Mouse (Mus musculus): ENCODE measurements around the gene P2rx4. TPM values are rescaled to one million over a fixed set of nuclear protein-coding genes. Genes with fewer than 3 reads are reported as not detected.
"Not testable (repeated sequence)": the region's sequence is repeated elsewhere in the genome, so short reads cannot be mapped to it uniquely, and the experiment has no call there.

The P2rx4 gene
- 10 to 100 TPM; 14.9 to 16.7 TPM for total RNA-seq (2021)

- peak; percentile 86 to 89 for DNase-seq (ENCODE audit: low spot score in 2 of 2)
- intact Hi-C loops (cut with DNase I) = loop anchor here (2.0 kb wide), 1 partner anchor 55 kb away; no protein-coding TSS in a partner anchor
These were observed at the start of gene P2rx4 for GRCm38 (mm10) chr5:122707276-122708181. TSS of gene P2rx4 (plus strand) at chr5:122707544.

GRCm38 (mm10) chr5:122662501-122662900, 44.8 kb upstream of the P2rx4 start:
- DNase-seq (ENCODE audit: low spot score in 2 of 2) = no peak
- intact Hi-C loops (cut with DNase I) = no loop called here

GRCm38 (mm10) chr5:122665036-122665435, 42.3 kb upstream of the P2rx4 start:
- intact Hi-C loops (cut with DNase I) = no loop called here
- no peak for DNase-seq (ENCODE audit: low spot score in 2 of 2)

- intact Hi-C loops (cut with DNase I) = no loop called here
- DNase-seq (ENCODE audit: low spot score in 2 of 2) = no peak
These were observed 38.1 kb upstream of the P2rx4 start for GRCm38 (mm10) chr5:122668981-122669897.

- intact Hi-C loops (cut with DNase I); DNase-seq (ENCODE audit: low spot score in 2 of 2): not testable (repeated sequence)
These were observed 35.7 kb upstream of the P2rx4 start for GRCm38 (mm10) chr5:122671641-122672040.

GRCm38 (mm10) chr5:122672298-122672697, 35.0 kb upstream of the P2rx4 start:
- no peak for DNase-seq (ENCODE audit: low spot score in 2 of 2)
- intact Hi-C loops (cut with DNase I) = no loop called here

GRCm38 (mm10) chr5:122676002-122676401, 31.3 kb upstream of the P2rx4 start:
- DNase-seq (ENCODE audit: low spot score in 2 of 2) = no peak
- intact Hi-C loops (cut with DNase I) = no loop called here

GRCm38 (mm10) chr5:122677983-122678382, 29.4 kb upstream of the P2rx4 start:
- intact Hi-C loops (cut with DNase I) = no loop called here
- no peak for DNase-seq (ENCODE audit: low spot score in 2 of 2)

GRCm38 (mm10) chr5:122679881-122680280, 27.5 kb upstream of the P2rx4 start:
- intact Hi-C loops (cut with DNase I) = no loop called here
- DNase-seq (ENCODE audit: low spot score in 2 of 2) = no peak

- no peak for DNase-seq (ENCODE audit: low spot score in 2 of 2)
- intact Hi-C loops (cut with DNase I) = no loop called here
These were observed 26.1 kb upstream of the P2rx4 start for GRCm38 (mm10) chr5:122681276-122681675.

- DNase-seq (ENCODE audit: low spot score in 2 of 2) = no peak
- intact Hi-C loops (cut with DNase I) = no loop called here
These were observed 23.4 kb upstream of the P2rx4 start for GRCm38 (mm10) chr5:122683926-122684325.

- DNase-seq (ENCODE audit: low spot score in 2 of 2) = no peak
- intact Hi-C loops (cut with DNase I) = no loop called here
These were observed 20.0 kb upstream of the P2rx4 start for GRCm38 (mm10) chr5:122687391-122687790.

GRCm38 (mm10) chr5:122689153-122689552, 18.2 kb upstream of the P2rx4 start:
- no peak for DNase-seq (ENCODE audit: low spot score in 2 of 2)
- intact Hi-C loops (cut with DNase I) = no loop called here

GRCm38 (mm10) chr5:122690486-122690885, 16.9 kb upstream of the P2rx4 start:
- DNase-seq (ENCODE audit: low spot score in 2 of 2) = no peak
- intact Hi-C loops (cut with DNase I) = no loop called here

- intact Hi-C loops (cut with DNase I) = no loop called here
- DNase-seq (ENCODE audit: low spot score in 2 of 2) = peak; percentile 20 to 49
These were observed 13.7 kb upstream of the P2rx4 start for GRCm38 (mm10) chr5:122693431-122694207.

- intact Hi-C loops (cut with DNase I) = no loop called here
- DNase-seq (ENCODE audit: low spot score in 2 of 2) = no peak
These were observed 11.8 kb upstream of the P2rx4 start for GRCm38 (mm10) chr5:122695516-122695915.

GRCm38 (mm10) chr5:122698041-122698700, 9.2 kb upstream of the P2rx4 start:
- intact Hi-C loops (cut with DNase I) = no loop called here
- DNase-seq (ENCODE audit: low spot score in 2 of 2) = no peak

GRCm38 (mm10) chr5:122698701-122699060, 8.7 kb upstream of the P2rx4 start:
- DNase-seq (ENCODE audit: low spot score in 2 of 2) = no peak
- intact Hi-C loops (cut with DNase I) = no loop called here
